42 mouse cellular contexts compared by ENCODE assay signal in genomic region chr1:177757249-177757648, GRCm38 (mm10). TPM values are rescaled to one million over a fixed set of nuclear protein-coding genes. Genes with fewer than 3 reads are reported as not detected.
DNase-seq lines count a peak whose midpoint lies in the region; ATAC-seq and TF ChIP-seq lines count a peak whose summit lies in the region.
"Had no signal": no experiment of that assay in that cellular context is flagged by ENCODE, and none has a peak within 500 bp of the region (broad histone marks: within the 10 kb centered on the region; RNA-seq: fewer than 3 reads in every experiment).

No protein-coding gene starts in this region.

- H3K27ac ChIP-seq in hindbrain, embryonic 10.5 days = no peak overlapping the region
- no peak overlapping the region for H3K27ac ChIP-seq in hindbrain, embryonic 11.5 days (ENCODE audit: low read depth, low read length)
- peak overlapping the region; percentile 32; the same call in 1 of the 2 replicates for H3K27ac ChIP-seq in embryonic facial prominence, embryonic 10.5 days (replicated peaks)
- peak overlapping the region; percentile 56; the same call in 1 of the 2 replicates for H3K27ac ChIP-seq in limb, embryonic 10.5 days
- H3K27ac ChIP-seq in cerebellum, adult 2 months (ENCODE audit: insufficient read depth, low read length) = no peak overlapping the region
- H3K27ac ChIP-seq: embryonic facial prominence, embryonic 13.5 days; heart, adult 2 months; hindbrain, embryonic 12.5 days; hindbrain, postnatal 0 days; kidney, postnatal 0 days; liver, embryonic 15.5 days; neural tube, embryonic 12.5 days; stomach, postnatal 0 days had no signal

- H3K4me2 ChIP-seq in hindbrain, embryonic 11.5 days (replicated peaks; ENCODE audit: low read depth, low read length) = no peak overlapping the region
- H3K4me2 ChIP-seq: embryonic facial prominence, embryonic 13.5 days; heart, embryonic 12.5 days; hindbrain, embryonic 12.5 days; liver, embryonic 15.5 days; lung, embryonic 14.5 days; neural tube, embryonic 12.5 days had no signal

- no peak for TF ChIP-seq CTCF in cerebellum, adult 2 months (IDR thresholded peaks at IDR 0.05; ENCODE audit: borderline replicate concordance, insufficient read depth, low read depth, low read length)

- no peak overlapping the region for H3K4me3 ChIP-seq in hindbrain, embryonic 10.5 days
- H3K4me3 ChIP-seq in hindbrain, embryonic 11.5 days (ENCODE audit: low read depth, low read length) = no peak overlapping the region
- H3K4me3 ChIP-seq in embryonic facial prominence, embryonic 10.5 days = no peak overlapping the region
- H3K4me3 ChIP-seq in limb, embryonic 10.5 days = no peak overlapping the region
- H3K4me3 ChIP-seq in cerebellum, adult 2 months (replicated peaks; ENCODE audit: insufficient read depth, low read depth, low read length) = no peak overlapping the region
- H3K4me3 ChIP-seq: embryonic facial prominence, embryonic 13.5 days; erythroblast, embryonic 14.5 days; heart, adult 2 months; heart, embryonic 12.5 days; hindbrain, embryonic 12.5 days; liver, embryonic 15.5 days; neural tube, embryonic 12.5 days had no signal

- H3K9ac ChIP-seq in hindbrain, embryonic 11.5 days (ENCODE audit: low read depth, low read length) = no peak overlapping the region
- H3K9ac ChIP-seq: embryonic facial prominence, embryonic 13.5 days; heart, embryonic 12.5 days; hindbrain, embryonic 12.5 days; liver, embryonic 15.5 days; lung, embryonic 14.5 days; neural tube, embryonic 12.5 days had no signal

- peaks cover 10% of the 10 kb centered on the region; the same call in 1 of the 2 replicates for H3K36me3 ChIP-seq in hindbrain, embryonic 10.5 days
- no peaks in the 10 kb centered on the region for H3K36me3 ChIP-seq in hindbrain, embryonic 11.5 days (ENCODE audit: control insufficient read depth, insufficient read depth, low read length)
- H3K36me3 ChIP-seq in embryonic facial prominence, embryonic 10.5 days (replicated peaks) = peaks cover 14% of the 10 kb centered on the region
- peaks cover 13% of the 10 kb centered on the region for H3K36me3 ChIP-seq in limb, embryonic 10.5 days
- H3K36me3 ChIP-seq: hindbrain, embryonic 12.5 days; liver, embryonic 15.5 days; neural tube, embryonic 12.5 days had no signal

- DNase-seq in hindbrain, embryonic 10.5 days (ENCODE audit: low spot score) = peak; percentile 3
- no peak for DNase-seq in hindbrain, embryonic 11.5 days (ENCODE audit: low spot score)
- peak; percentile 53 for DNase-seq in embryonic facial prominence, embryonic 10.5 days (ENCODE audit: low spot score)
- DNase-seq in limb, embryonic 10.5 days (ENCODE audit: low spot score) = no peak
- DNase-seq in mesoderm, embryonic 11.5 days (ENCODE audit: low read depth, low spot score) = peak; percentile 36
- no peak for DNase-seq in cerebellum, adult 2 months
- DNase-seq in layer of hippocampus, postnatal 14 days (ENCODE audit: low spot score in 2 of 2) = no peak
- DNase-seq: adrenal gland, adult 8-10 months; cerebellum, adult 9-10 months; cerebellum, postnatal 36 days; heart, adult 2 months; kidney, adult 8-10 months; kidney, postnatal 4 days; lung, embryonic 14.5 days; lung, postnatal 36 days; midbrain, embryonic 14.5 days; right cerebral cortex, adult 18-20 months; spleen, adult 18-20 months; thymus, adult 18-20 months; thymus, postnatal 4 days had no signal

- TF ChIP-seq POLR2A in cerebellum, adult 2 months (IDR thresholded peaks at IDR 0.05; ENCODE audit: borderline replicate concordance, insufficient read depth, low read length) = no peak

- no peak for ATAC-seq in hindbrain, embryonic 11.5 days (ENCODE audit: low FRiP score)
- ATAC-seq: forebrain, embryonic 16.5 days; hindbrain, postnatal 0 days; intestine, embryonic 16.5 days had no signal

- no peaks in the 10 kb centered on the region for H3K4me1 ChIP-seq in hindbrain, embryonic 10.5 days (replicated peaks)
- H3K4me1 ChIP-seq in hindbrain, embryonic 11.5 days (replicated peaks; ENCODE audit: control insufficient read depth, insufficient read depth, low read length) = no peaks in the 10 kb centered on the region
- H3K4me1 ChIP-seq in embryonic facial prominence, embryonic 10.5 days = peaks cover 14% of the 10 kb centered on the region
- peaks cover 16% of the 10 kb centered on the region for H3K4me1 ChIP-seq in limb, embryonic 10.5 days
- no peaks in the 10 kb centered on the region for H3K4me1 ChIP-seq in cerebellum, adult 2 months (ENCODE audit: control insufficient read depth, insufficient read depth, low read length)
- H3K4me1 ChIP-seq: heart, embryonic 12.5 days; hindbrain, embryonic 12.5 days; liver, embryonic 15.5 days; neural tube, embryonic 12.5 days had no signal

- no peaks in the 10 kb centered on the region for H3K27me3 ChIP-seq in hindbrain, embryonic 10.5 days (ENCODE audit: insufficient read depth, poor library complexity, severe bottlenecking)
- H3K27me3 ChIP-seq in hindbrain, embryonic 11.5 days (ENCODE audit: control insufficient read depth, insufficient read depth, low read length) = no peaks in the 10 kb centered on the region
- no peaks in the 10 kb centered on the region for H3K27me3 ChIP-seq in embryonic facial prominence, embryonic 10.5 days (replicated peaks; ENCODE audit: low read depth, poor library complexity, severe bottlenecking)
- no peaks in the 10 kb centered on the region for H3K27me3 ChIP-seq in limb, embryonic 10.5 days (ENCODE audit: low read depth, poor library complexity, severe bottlenecking)
- H3K27me3 ChIP-seq in cerebellum, adult 2 months (ENCODE audit: control insufficient read depth, insufficient read depth, low read length) = no peaks in the 10 kb centered on the region
- H3K27me3 ChIP-seq: embryonic facial prominence, embryonic 13.5 days; heart, embryonic 12.5 days; hindbrain, embryonic 12.5 days; liver, embryonic 15.5 days; neural tube, embryonic 12.5 days had no signal

- no peaks in the 10 kb centered on the region for H3K9me3 ChIP-seq in hindbrain, embryonic 10.5 days
- no peaks in the 10 kb centered on the region for H3K9me3 ChIP-seq in hindbrain, embryonic 11.5 days (ENCODE audit: control insufficient read depth, low read length)
- H3K9me3 ChIP-seq in embryonic facial prominence, embryonic 10.5 days = no peaks in the 10 kb centered on the region
- no peaks in the 10 kb centered on the region for H3K9me3 ChIP-seq in limb, embryonic 10.5 days (replicated peaks)
- H3K9me3 ChIP-seq: embryonic facial prominence, embryonic 13.5 days; G1E; heart, embryonic 12.5 days; hindbrain, embryonic 12.5 days; liver, embryonic 15.5 days; neural tube, embryonic 12.5 days had no signal

- 69% methylated on average over 5 of the region's 5 CpGs for WGBS in hindbrain, embryonic 10.5 days
- 80% methylated on average over 5 of the region's 5 CpGs for WGBS in hindbrain, embryonic 11.5 days
- WGBS in embryonic facial prominence, embryonic 10.5 days = 41% methylated on average over 5 of the region's 5 CpGs
- WGBS in limb, embryonic 10.5 days = 44% methylated on average over 5 of the region's 5 CpGs
- 94% methylated on average over 5 of the region's 5 CpGs for WGBS in cerebellum, adult 2 months

RNA-seq across cellular contexts. Expression of gene 1700016C15Rik, which starts 27.6 kb away (rescaled TPM):
- not detected in 2 replicates for polyA plus RNA-seq in hindbrain, embryonic 10.5 days (2016; fragmentation: Nextera tagmentation; extraction: Ambion mirVana)
- not detected in 2 replicates for polyA plus RNA-seq in hindbrain, embryonic 11.5 days (2014; fragmentation: Nextera tagmentation; extraction: Ambion mirVana)
- polyA plus RNA-seq in embryonic facial prominence, embryonic 10.5 days (2016; fragmentation: Nextera tagmentation; extraction: Ambion mirVana) = not detected in 2 replicates
- polyA plus RNA-seq in limb, embryonic 10.5 days (2016; fragmentation: Nextera tagmentation; extraction: Ambion mirVana) = not detected in 2 replicates
- not detected in 2 replicates for polyA plus RNA-seq in cerebellum, adult 2 months (2012; rRNA removed)
- not detected for total RNA-seq in layer of hippocampus, postnatal 14 days (2021)
- total RNA-seq: adrenal gland, adult 8-10 months; G1E; gastrocnemius, adult 8-10 months; gastrocnemius, postnatal 4 days; heart, adult 2 months; hindbrain, postnatal 0 days; layer of hippocampus, adult 8-10 months; left cerebral cortex, adult 18-20 months; left cerebral cortex, postnatal 14 days; liver, adult 2 months; megakaryocyte, adult 5-6 weeks; monocyte, adult 5-6 weeks had no signal
- polyA plus RNA-seq: embryonic facial prominence, embryonic 13.5 days; erythroblast, embryonic 14.5 days; forebrain, embryonic 11.5 days; forebrain, embryonic 16.5 days; G1E; heart, adult 2 months; heart, embryonic 12.5 days; heart, postnatal 0 days; hindbrain, embryonic 12.5 days; hindbrain, postnatal 0 days; intestine, embryonic 16.5 days; liver, adult 2 months; liver, embryonic 15.5 days; lung, embryonic 14.5 days had no signal

RNA-seq across cellular contexts. Expression of gene Adss, which starts 39.1 kb away (rescaled TPM):
- polyA plus RNA-seq in hindbrain, embryonic 10.5 days (2016; fragmentation: Nextera tagmentation; extraction: Ambion mirVana) = 42.4 and 54.7 TPM in 2 replicates
- polyA plus RNA-seq in hindbrain, embryonic 11.5 days (2014; fragmentation: Nextera tagmentation; extraction: Ambion mirVana) = 59.0 and 67.7 TPM in 2 replicates
- 60.7 and 63.9 TPM in 2 replicates for polyA plus RNA-seq in embryonic facial prominence, embryonic 10.5 days (2016; fragmentation: Nextera tagmentation; extraction: Ambion mirVana)
- 62.2 and 64.2 TPM in 2 replicates for polyA plus RNA-seq in limb, embryonic 10.5 days (2016; fragmentation: Nextera tagmentation; extraction: Ambion mirVana)
- 45.6 and 48.1 TPM in 2 replicates for polyA plus RNA-seq in cerebellum, adult 2 months (2012; rRNA removed)
- total RNA-seq in layer of hippocampus, postnatal 14 days (2021) = 10 to 100 TPM; 72.0 to 79.2 TPM

Comparison
In these comparisons a context has a peak if more than half of its experiments do, and no peak if none do; other contexts are left out.
1. DNase-seq: peak in hindbrain, embryonic 10.5 days (single experiment), embryonic facial prominence, embryonic 10.5 days (single experiment) and mesoderm, embryonic 11.5 days (single experiment); none in hindbrain, embryonic 11.5 days (single experiment), limb, embryonic 10.5 days (single experiment), cerebellum, adult 2 months (0 of 2) and layer of hippocampus, postnatal 14 days (0 of 2).
2. H3K27ac ChIP-seq: peak in embryonic facial prominence, embryonic 10.5 days (single experiment) and limb, embryonic 10.5 days (single experiment); none in hindbrain, embryonic 10.5 days (single experiment), hindbrain, embryonic 11.5 days (single experiment) and cerebellum, adult 2 months (single experiment).